In genomic region chr17:50300171-50300841, GRCm38 (mm10) we compare ENCODE assay signal across 28 mouse cellular contexts. TPM values are rescaled to one million over a fixed set of nuclear protein-coding genes. Genes with fewer than 3 reads are reported as not detected.
A peak's percentile ranks its signal among the peaks of the same experiment; 100 is the strongest.
DNase-seq lines count a peak whose midpoint lies in the region; ATAC-seq and TF ChIP-seq lines count a peak whose summit lies in the region.
"Had no signal": no experiment of that assay in that cellular context is flagged by ENCODE, and none has a peak within 500 bp of the region (broad histone marks: within the 10 kb centered on the region; RNA-seq: fewer than 3 reads in every experiment).

No protein-coding gene starts in this region.

- no peaks in the 10 kb centered on the region for H3K9me3 ChIP-seq in heart, embryonic 10.5 days
- H3K9me3 ChIP-seq in lung, embryonic 14.5 days (ENCODE audit: low read depth, low read length), result no peaks in the 10 kb centered on the region
- H3K9me3 ChIP-seq in limb, embryonic 10.5 days (replicated peaks), result no peaks in the 10 kb centered on the region
- H3K9me3 ChIP-seq: embryonic facial prominence, embryonic 13.5 days; forebrain, embryonic 12.5 days; forebrain, embryonic 15.5 days; hindbrain, embryonic 10.5 days; hindbrain, embryonic 13.5 days had no signal

- ATAC-seq in lung, embryonic 14.5 days (ENCODE audit: insufficient read depth), result no peak
- peak; percentile 72 for ATAC-seq in granulocyte monocyte progenitor cell, adult 5-6 weeks (replicated peaks; ENCODE audit: poor library complexity, severe bottlenecking)
- ATAC-seq in megakaryocyte-erythroid progenitor cell, adult 5-6 weeks (replicated peaks; ENCODE audit: low FRiP score, low TSS enrichment, poor library complexity, severe bottlenecking), result peak; percentile 65
- ATAC-seq: activated CD4-positive, CD25-positive, alpha-beta regulatory T cell, adult 4 months; forebrain, embryonic 15.5 days; hindbrain, embryonic 16.5 days; intestine, embryonic 16.5 days had no signal

- H3K9ac ChIP-seq in lung, embryonic 14.5 days, result no peak overlapping the region
- H3K9ac ChIP-seq: embryonic facial prominence, embryonic 13.5 days; forebrain, embryonic 12.5 days; forebrain, embryonic 15.5 days; hindbrain, embryonic 13.5 days had no signal

- H3K4me2 ChIP-seq in lung, embryonic 14.5 days, result no peak overlapping the region
- H3K4me2 ChIP-seq: embryonic facial prominence, embryonic 13.5 days; forebrain, embryonic 12.5 days; forebrain, embryonic 15.5 days; heart, embryonic 11.5 days; hindbrain, embryonic 13.5 days had no signal

- H3K27ac ChIP-seq in heart, embryonic 10.5 days, result no peak overlapping the region
- no peak overlapping the region for H3K27ac ChIP-seq in lung, embryonic 14.5 days (ENCODE audit: low read depth)
- H3K27ac ChIP-seq in limb, embryonic 10.5 days, result no peak overlapping the region
- H3K27ac ChIP-seq: embryonic facial prominence, embryonic 13.5 days; forebrain, embryonic 12.5 days; forebrain, embryonic 15.5 days; gastrocnemius, adult 2 months; heart, adult 2 months; hindbrain, embryonic 10.5 days; hindbrain, embryonic 13.5 days had no signal

- 0 out of 2 replicates have a peak, but pooled peaks cover 3% of the 10 kb centered on the region for H3K27me3 ChIP-seq in heart, embryonic 10.5 days (ENCODE audit: insufficient read depth, poor library complexity, severe bottlenecking)
- H3K27me3 ChIP-seq in lung, embryonic 14.5 days (ENCODE audit: insufficient read depth, low read length), result no peaks in the 10 kb centered on the region
- H3K27me3 ChIP-seq in limb, embryonic 10.5 days (ENCODE audit: low read depth, poor library complexity, severe bottlenecking), result no peaks in the 10 kb centered on the region
- H3K27me3 ChIP-seq: CH12.LX; embryonic facial prominence, embryonic 13.5 days; forebrain, embryonic 12.5 days; forebrain, embryonic 15.5 days; hindbrain, embryonic 13.5 days had no signal

- H3K36me3 ChIP-seq in heart, embryonic 10.5 days, result no peaks in the 10 kb centered on the region
- H3K36me3 ChIP-seq in lung, embryonic 14.5 days (ENCODE audit: insufficient read depth), result no peaks in the 10 kb centered on the region
- no peaks in the 10 kb centered on the region for H3K36me3 ChIP-seq in limb, embryonic 10.5 days
- H3K36me3 ChIP-seq: embryonic facial prominence, embryonic 13.5 days; forebrain, embryonic 12.5 days; forebrain, embryonic 15.5 days; hindbrain, embryonic 10.5 days; hindbrain, embryonic 13.5 days had no signal

- peak; percentile 84 for DNase-seq in heart, adult 11 months
- DNase-seq in heart, embryonic 10.5 days (ENCODE audit: low spot score), result no peak
- no peak for DNase-seq in lung, embryonic 14.5 days
- no peak for DNase-seq in lung, postnatal 14 days
- no peak for DNase-seq in adrenal gland, postnatal 36 days
- no peak for DNase-seq in limb, embryonic 10.5 days (ENCODE audit: low spot score)
- DNase-seq: adrenal gland, adult 8-10 months; adrenal gland, postnatal 25 days; B cell, adult 2 months; cerebellum, adult 18-20 months; cerebellum, adult 9-10 months; cerebellum, postnatal 14 days; gastrocnemius, adult 2 months; gastrocnemius, postnatal 14 days; heart, adult 2 months had no signal

- 72% methylated on average over 11 of the region's 11 CpGs for WGBS in heart, embryonic 10.5 days
- 70% methylated on average over 11 of the region's 11 CpGs for WGBS in lung, embryonic 14.5 days
- 78% methylated on average over 11 of the region's 11 CpGs for WGBS in limb, embryonic 10.5 days

- 0 out of 2 replicates have a peak, but pooled peaks cover 7% of the 10 kb centered on the region for H3K4me1 ChIP-seq in heart, embryonic 10.5 days
- H3K4me1 ChIP-seq in lung, embryonic 14.5 days (ENCODE audit: insufficient read depth), result no peaks in the 10 kb centered on the region
- peaks cover 15% of the 10 kb centered on the region for H3K4me1 ChIP-seq in limb, embryonic 10.5 days
- H3K4me1 ChIP-seq: embryonic facial prominence, embryonic 13.5 days; forebrain, embryonic 12.5 days; forebrain, embryonic 15.5 days; hindbrain, embryonic 13.5 days had no signal

- no peak overlapping the region for H3K4me3 ChIP-seq in heart, embryonic 10.5 days
- no peak overlapping the region for H3K4me3 ChIP-seq in lung, embryonic 14.5 days (ENCODE audit: low read depth, low read length)
- no peak overlapping the region for H3K4me3 ChIP-seq in limb, embryonic 10.5 days
- H3K4me3 ChIP-seq: embryonic facial prominence, embryonic 13.5 days; erythroblast, embryonic 14.5 days; forebrain, embryonic 12.5 days; forebrain, embryonic 15.5 days; gastrocnemius, adult 2 months; heart, adult 2 months; hindbrain, embryonic 10.5 days; hindbrain, embryonic 13.5 days had no signal

- TF ChIP-seq CTCF in lung, embryonic 14.5 days (IDR thresholded peaks at IDR 0.05; ENCODE audit: low read depth), result peak; percentile 14; the same call in 1 of the 2 replicates

RNA-seq across cellular contexts. Expression of gene Dazl, which starts 6.9 kb away (rescaled TPM):
- 0.16 and 0.49 TPM in 2 replicates for polyA plus RNA-seq in heart, embryonic 10.5 days (2016; fragmentation: Nextera tagmentation; extraction: Ambion mirVana)
- polyA plus RNA-seq in lung, embryonic 14.5 days (2014; fragmentation: Nextera tagmentation; extraction: Ambion mirVana), result 0.30 TPM in 1 of 2 replicates, not detected in the other
- total RNA-seq in granulocyte monocyte progenitor cell, adult 5-6 weeks (2014; fragmentation: Nextera tagmentation), result not detected in 2 replicates
- total RNA-seq in granulocyte monocyte progenitor cell, adult 5-6 weeks (2017), result not detected in 2 replicates
- 0.74 TPM in 1 of 2 replicates, not detected in the other for total RNA-seq in megakaryocyte-erythroid progenitor cell, adult 5-6 weeks (2014; fragmentation: Nextera tagmentation)
- 0.46 and 0.47 TPM in 2 replicates for total RNA-seq in megakaryocyte-erythroid progenitor cell, adult 5-6 weeks (2017)
- under 1 TPM; 0.10 to 0.30 TPM for total RNA-seq in adrenal gland, postnatal 36 days (2021)
- polyA plus RNA-seq in limb, embryonic 10.5 days (2016; fragmentation: Nextera tagmentation; extraction: Ambion mirVana), result not detected in 2 replicates
- polyA plus RNA-seq: erythroblast, embryonic 14.5 days; hindbrain, embryonic 10.5 days had no signal
